Mouse (Mus musculus): ENCODE results near the gene Zfp740. TPM values are rescaled to one million over a fixed set of nuclear protein-coding genes. Genes with fewer than 3 reads are reported as not detected.

The Zfp740 gene
- polyA plus RNA-seq, 1 experiment from 2014 or later, result 90.0 TPM

DNA sequence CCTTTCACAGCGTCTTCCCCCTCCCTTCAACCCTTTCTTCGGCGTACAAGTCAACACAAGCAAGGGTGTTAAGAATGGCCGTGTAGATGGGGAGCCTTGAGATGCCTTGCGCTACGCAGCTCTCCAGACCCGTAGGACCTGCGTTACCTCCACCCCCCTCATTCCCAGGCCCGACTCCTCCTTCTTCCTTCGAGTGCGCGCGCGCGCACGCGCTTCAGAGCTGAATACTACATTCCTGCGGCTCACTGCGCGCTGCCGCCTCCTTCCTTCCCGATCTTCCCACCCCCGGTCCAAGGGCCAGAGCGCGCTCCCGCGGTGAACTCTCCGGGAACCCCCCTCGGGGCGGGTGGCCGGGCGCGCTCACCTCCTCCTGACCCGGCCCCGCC lies 43.8 kb downstream of the Zfp740 start:
- ATAC-seq, result peak; percentile 84

DNA sequence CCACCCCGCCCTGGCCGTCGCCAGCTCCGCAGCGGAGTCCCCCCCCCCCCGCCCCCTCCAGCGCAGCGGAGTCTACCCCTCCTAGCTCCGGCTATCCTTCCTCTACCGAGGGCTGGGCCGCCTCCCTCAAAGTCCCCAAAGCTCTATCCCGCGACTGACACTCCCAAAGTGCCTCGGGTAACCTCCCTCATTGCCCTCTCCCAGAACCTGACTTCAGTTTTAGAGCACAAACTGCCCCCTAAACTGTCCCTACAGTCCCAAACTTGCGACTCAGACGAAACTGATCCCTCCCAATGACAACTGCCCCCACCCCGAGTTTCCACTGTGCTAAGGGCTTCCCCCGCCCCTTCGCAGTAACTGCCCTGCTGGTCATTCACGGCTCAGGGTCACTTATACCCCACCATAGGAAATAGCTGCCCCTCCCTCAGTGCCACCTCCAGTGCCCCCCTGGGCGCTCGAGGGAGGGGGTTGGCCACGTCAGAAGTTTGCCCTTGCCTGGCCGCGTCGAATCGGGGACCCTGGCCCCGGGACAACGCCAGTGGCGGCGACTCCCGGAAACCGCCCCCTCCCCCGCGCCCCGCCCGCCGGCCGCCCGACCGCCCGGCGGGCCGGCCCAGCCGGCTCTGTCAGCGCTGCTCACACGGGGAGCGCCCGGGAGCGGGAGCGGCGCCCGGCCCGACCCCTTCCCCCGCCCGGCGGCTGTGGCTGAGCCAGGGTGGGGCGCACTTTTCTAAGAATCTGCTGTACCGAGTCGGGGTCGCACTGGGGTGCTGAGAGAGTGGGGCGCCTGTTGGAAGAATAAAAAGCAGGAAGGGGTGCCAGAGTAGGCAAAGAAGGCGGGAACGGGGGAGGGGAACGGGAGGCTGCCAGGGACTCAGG lies 44.4 kb downstream of the Zfp740 start:
- ATAC-seq, result peak; percentile 37; the same call in 1 of the 2 replicates
- H3K27ac ChIP-seq, result peak overlapping the region; percentile 72
- peak overlapping the region; percentile 97 for H3K4me2 ChIP-seq
- peak overlapping the region; percentile 69 for H3K9ac ChIP-seq
- no peaks in the 10 kb centered on the region for H3K36me3 ChIP-seq (ENCODE audit: poor library complexity, severe bottlenecking)
- WGBS, result under 1% methylated on average over 50 of the region's 65 CpGs
- H3K9me3 ChIP-seq (replicated peaks), result no peaks in the 10 kb centered on the region
- peaks cover 72% of the 10 kb centered on the region for H3K27me3 ChIP-seq
- peaks cover 56% of the 10 kb centered on the region for H3K4me1 ChIP-seq
- peak overlapping the region; percentile 57 for H3K4me3 ChIP-seq

More for the DNA sequence above, 43.8 kb downstream of the Zfp740 start:
- H3K27me3 ChIP-seq, result peaks cover 74% of the 10 kb centered on the region
- peak overlapping the region; percentile 57 for H3K4me3 ChIP-seq
- H3K4me2 ChIP-seq, result peak overlapping the region; percentile 97
- peak overlapping the region; percentile 69 for H3K9ac ChIP-seq
- H3K36me3 ChIP-seq (ENCODE audit: poor library complexity, severe bottlenecking), result no peaks in the 10 kb centered on the region
- no peaks in the 10 kb centered on the region for H3K9me3 ChIP-seq (replicated peaks)
- peak overlapping the region; percentile 72 for H3K27ac ChIP-seq
- under 1% methylated on average over 25 of the region's 35 CpGs for WGBS
- peaks cover 56% of the 10 kb centered on the region for H3K4me1 ChIP-seq

DNA sequence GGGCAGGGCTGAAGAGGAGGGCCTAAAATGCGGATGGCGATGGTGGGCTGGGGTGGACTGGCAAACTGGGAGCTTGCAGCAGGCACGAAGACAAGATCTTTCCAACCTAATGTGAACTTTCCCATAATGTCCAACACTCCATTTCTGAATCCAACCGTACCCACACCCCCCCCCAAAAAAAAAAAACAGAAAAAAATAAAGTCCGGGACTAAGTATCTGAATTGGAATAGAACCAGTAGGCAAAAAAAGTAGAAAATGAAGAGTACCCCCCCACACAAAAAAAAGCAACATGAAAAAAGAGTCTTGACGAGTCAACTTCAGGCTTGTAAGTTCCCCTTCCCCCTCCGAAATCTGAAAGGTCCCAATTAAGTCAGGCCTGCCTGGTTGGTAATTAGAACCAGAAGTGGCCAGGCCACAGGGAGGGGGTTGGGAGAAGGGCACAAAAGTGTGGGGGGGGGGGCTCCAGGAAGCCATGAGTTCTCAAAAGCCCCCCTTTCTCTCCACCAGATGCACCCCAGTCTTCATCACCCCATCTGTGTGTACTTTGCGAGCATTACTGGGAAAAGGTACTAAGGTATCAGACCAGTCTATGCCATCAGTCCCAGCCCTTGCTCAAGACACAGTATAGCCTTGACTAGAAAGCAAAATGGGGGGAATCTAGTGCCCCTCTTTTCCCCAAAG lies 45.2 kb downstream of the Zfp740 start:
- 1% methylated on average over 8 of the region's 8 CpGs for WGBS
- Histone ChIP-seq H3K36me3 (ENCODE audit: poor library complexity, severe bottlenecking) (no peaks in the 10 kb centered on the region), H3K27ac (peak overlapping the region; percentile 22; the same call in 1 of the 2 replicates), H3K9me3 (replicated peaks) (no peaks in the 10 kb centered on the region), H3K4me1 (peaks cover 53% of the 10 kb centered on the region), H3K4me3 (peak overlapping the region; percentile 57), H3K4me2 (peak overlapping the region; percentile 97), H3K9ac (peak overlapping the region; percentile 69), H3K27me3 (peaks cover 65% of the 10 kb centered on the region)
- no peak for ATAC-seq

DNA sequence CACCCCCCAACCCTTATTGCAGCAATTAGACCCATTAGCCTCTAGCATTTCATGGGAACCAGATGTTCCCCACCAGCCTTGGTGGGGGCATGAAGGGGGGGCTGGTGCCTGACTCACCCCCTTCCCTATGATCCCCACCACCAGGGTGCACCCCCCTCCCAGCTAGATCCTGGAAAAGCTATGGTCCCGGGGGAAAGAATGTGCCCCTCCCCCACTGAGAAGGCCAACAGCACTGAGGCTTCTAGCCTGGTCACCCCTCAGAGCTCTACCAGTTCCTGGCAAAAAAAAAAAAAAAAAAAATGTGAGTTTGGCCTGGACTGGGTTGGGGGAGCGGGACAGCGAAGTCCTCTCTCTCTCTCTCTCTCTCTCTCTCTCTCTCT lies 45.8 kb downstream of the Zfp740 start:
- H3K4me1 ChIP-seq, result peaks cover 48% of the 10 kb centered on the region
- H3K4me2 ChIP-seq, result peak overlapping the region; percentile 97; the same call in 1 of the 2 replicates
- no peaks in the 10 kb centered on the region for H3K36me3 ChIP-seq (ENCODE audit: poor library complexity, severe bottlenecking)
- H3K9me3 ChIP-seq (replicated peaks), result no peaks in the 10 kb centered on the region
- ATAC-seq, result no peak
- H3K4me3 ChIP-seq, result no peak overlapping the region
- H3K27me3 ChIP-seq, result peaks cover 60% of the 10 kb centered on the region
- H3K27ac ChIP-seq, result no peak overlapping the region
- WGBS, result 0% methylated on average over 2 of the region's 3 CpGs
- H3K9ac ChIP-seq, result no peak overlapping the region

DNA sequence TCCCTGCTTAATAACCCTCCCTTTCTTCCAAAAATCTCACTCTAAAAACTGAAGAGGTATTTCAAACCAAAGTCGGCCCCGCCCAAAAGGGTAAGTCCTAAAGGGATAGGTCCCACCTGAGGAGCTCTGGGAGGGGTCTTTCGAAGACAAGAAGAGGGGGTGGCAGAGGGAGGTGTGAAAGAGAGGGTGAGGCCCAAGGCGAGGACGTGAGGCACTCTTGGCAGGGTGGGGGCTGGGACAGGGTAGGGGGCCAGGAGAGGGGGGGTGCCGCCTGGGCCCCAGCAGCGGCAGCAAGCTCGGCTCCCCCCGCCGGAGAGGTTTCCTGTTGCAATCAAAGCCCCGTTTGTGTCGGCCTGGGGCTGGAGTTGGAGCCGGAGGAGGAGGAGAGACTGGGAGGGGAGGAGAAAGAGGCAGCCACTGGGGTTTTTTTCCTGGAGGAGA lies 46.2 kb downstream of the Zfp740 start:
- Histone ChIP-seq H3K4me3 (no peak overlapping the region), H3K27me3 (peaks cover 60% of the 10 kb centered on the region), H3K4me2 (peak overlapping the region; percentile 19; the same call in 1 of the 2 replicates), H3K27ac (no peak overlapping the region), H3K9me3 (replicated peaks) (no peaks in the 10 kb centered on the region), H3K36me3 (ENCODE audit: poor library complexity, severe bottlenecking) (no peaks in the 10 kb centered on the region), H3K9ac (no peak overlapping the region), H3K4me1 (peaks cover 48% of the 10 kb centered on the region)
- 2% methylated on average over 13 of the region's 13 CpGs for WGBS
- no peak for ATAC-seq

DNA sequence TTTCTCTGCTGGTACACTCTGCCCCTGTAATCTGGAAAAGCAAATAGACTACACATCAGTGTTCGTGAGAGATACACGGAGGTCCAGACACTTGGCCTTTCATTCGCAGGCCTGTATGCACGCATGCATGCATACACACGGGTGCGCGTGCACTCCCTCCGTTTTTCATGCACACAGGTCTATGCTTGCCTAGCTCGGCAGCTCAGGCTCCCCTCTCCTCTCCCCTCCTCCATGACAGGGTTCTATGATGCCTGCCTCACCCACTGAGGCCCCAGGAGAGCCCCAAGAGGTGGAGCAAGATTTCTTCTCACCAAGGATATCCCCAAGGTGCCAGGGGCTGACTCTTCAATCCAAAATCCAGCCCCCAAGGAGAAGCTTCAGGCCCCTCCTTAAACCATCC lies 46.9 kb downstream of the Zfp740 start:
- Histone ChIP-seq H3K4me1 (peaks cover 44% of the 10 kb centered on the region), H3K27me3 (peaks cover 57% of the 10 kb centered on the region), H3K36me3 (ENCODE audit: poor library complexity, severe bottlenecking) (no peaks in the 10 kb centered on the region), H3K9me3 (replicated peaks) (no peaks in the 10 kb centered on the region), H3K27ac (no peak overlapping the region), H3K9ac (no peak overlapping the region), H3K4me3 (no peak overlapping the region), H3K4me2 (no peak overlapping the region)
- 47% methylated on average over 9 of the region's 9 CpGs for WGBS
- no peak for ATAC-seq

DNA sequence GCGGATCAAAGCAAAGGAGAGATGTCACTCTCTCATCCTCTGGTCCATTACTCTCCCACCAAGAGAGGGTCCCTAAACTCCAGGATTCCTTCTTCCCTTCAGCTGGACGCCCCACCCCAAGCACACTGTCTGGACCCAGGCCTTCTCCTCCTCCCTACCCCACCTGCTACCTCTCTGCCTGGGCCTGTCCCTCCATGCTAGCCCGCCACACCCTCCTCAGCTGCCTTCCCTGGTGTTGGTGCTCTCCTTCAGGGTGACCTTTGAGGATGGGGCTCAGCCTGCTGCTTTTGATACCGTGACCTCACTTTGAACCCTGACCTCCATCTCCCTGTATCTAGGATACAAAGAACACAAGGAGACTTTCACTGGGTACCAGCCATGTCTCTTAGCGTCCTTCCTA lies 47.5 kb downstream of the Zfp740 start:
- ATAC-seq, result no peak
- Histone ChIP-seq H3K27me3 (peaks cover 57% of the 10 kb centered on the region), H3K9me3 (replicated peaks) (no peaks in the 10 kb centered on the region), H3K9ac (no peak overlapping the region), H3K4me2 (no peak overlapping the region), H3K4me3 (no peak overlapping the region), H3K4me1 (peaks cover 41% of the 10 kb centered on the region), H3K36me3 (ENCODE audit: poor library complexity, severe bottlenecking) (no peaks in the 10 kb centered on the region), H3K27ac (no peak overlapping the region)
- WGBS, result 67% methylated on average over 5 of the region's 5 CpGs

DNA sequence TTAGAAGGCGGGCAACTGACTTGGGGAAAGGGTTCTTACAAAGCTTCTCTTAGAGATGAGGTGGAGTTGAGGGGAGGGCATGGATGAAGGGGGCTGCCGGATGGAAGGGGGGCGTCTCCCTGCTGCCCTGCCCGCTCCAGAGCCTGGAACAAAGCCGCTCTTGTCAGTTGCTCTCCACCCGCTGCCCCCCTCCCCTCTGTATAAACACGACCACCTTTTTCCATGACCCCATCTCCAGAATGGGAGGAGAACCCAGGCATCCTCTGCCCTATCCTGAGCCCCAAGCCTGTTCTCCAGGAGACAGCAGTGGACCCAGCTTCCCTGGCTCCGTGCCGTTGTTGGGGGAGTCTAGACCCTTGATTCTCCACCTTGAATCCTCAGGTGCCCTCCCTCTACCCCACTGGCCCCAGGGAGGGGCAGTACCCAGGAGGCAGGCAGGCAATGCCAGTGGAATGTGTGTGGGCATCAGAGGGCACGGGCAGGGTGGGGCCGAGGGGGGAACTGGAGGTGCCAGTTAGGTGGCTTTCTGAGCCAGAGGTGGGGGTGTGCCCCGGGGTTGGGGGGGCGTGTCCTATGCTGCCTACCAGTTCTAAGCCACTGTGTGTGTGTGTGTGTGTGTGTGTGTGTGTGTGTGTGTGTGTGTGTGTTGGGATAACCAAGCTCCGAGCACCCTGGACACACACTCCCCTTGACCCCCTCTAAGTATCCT lies 52.7 kb downstream of the Zfp740 start:
- ATAC-seq, result no peak
- H3K4me3 ChIP-seq, result no peak overlapping the region
- peaks cover 30% of the 10 kb centered on the region for H3K4me1 ChIP-seq
- no peak overlapping the region for H3K4me2 ChIP-seq
- H3K27me3 ChIP-seq, result peaks cover 54% of the 10 kb centered on the region
- 50% methylated on average over 14 of the region's 14 CpGs for WGBS
- no peaks in the 10 kb centered on the region for H3K36me3 ChIP-seq (ENCODE audit: poor library complexity, severe bottlenecking)
- no peaks in the 10 kb centered on the region for H3K9me3 ChIP-seq (replicated peaks)
- no peak overlapping the region for H3K9ac ChIP-seq
- no peak overlapping the region for H3K27ac ChIP-seq

DNA sequence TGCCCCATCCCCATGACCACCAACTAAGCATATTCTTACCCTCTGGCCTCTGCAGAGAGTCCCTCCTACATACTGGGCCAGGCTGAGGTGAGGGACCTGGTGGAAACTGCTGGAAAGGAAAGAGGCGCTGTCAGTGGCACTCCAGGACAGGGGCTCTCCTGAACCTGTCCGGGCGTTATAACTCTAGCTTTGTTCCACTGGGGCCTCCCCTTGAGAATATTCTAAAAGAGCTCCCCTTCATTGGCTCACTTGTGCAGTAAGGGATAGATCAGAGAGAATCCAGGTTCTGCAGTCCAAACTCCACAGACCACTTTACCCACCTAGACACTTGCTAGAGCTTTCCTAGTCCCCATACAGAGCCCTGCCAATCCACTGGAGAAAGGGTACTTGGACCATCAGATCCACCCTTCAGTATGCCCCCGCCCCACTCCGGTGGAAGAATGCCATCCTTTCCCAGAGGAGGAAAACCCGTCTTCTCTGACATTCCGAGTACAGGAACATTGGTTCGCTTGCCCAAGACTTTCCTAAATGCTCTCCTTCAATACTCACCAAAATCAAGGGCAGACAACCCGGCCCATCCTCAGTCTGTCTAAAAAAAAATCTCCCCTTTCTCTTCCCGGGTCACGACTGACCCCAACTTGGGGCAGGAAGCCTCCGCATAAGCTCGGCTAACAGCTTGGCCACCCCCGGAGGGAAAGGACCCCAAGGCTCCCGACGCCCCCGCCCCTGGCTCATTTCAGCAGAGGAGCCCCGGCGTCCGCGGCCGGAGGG lies 53.6 kb downstream of the Zfp740 start:
- H3K27me3 ChIP-seq, result peaks cover 52% of the 10 kb centered on the region
- no peak for ATAC-seq

DNA sequence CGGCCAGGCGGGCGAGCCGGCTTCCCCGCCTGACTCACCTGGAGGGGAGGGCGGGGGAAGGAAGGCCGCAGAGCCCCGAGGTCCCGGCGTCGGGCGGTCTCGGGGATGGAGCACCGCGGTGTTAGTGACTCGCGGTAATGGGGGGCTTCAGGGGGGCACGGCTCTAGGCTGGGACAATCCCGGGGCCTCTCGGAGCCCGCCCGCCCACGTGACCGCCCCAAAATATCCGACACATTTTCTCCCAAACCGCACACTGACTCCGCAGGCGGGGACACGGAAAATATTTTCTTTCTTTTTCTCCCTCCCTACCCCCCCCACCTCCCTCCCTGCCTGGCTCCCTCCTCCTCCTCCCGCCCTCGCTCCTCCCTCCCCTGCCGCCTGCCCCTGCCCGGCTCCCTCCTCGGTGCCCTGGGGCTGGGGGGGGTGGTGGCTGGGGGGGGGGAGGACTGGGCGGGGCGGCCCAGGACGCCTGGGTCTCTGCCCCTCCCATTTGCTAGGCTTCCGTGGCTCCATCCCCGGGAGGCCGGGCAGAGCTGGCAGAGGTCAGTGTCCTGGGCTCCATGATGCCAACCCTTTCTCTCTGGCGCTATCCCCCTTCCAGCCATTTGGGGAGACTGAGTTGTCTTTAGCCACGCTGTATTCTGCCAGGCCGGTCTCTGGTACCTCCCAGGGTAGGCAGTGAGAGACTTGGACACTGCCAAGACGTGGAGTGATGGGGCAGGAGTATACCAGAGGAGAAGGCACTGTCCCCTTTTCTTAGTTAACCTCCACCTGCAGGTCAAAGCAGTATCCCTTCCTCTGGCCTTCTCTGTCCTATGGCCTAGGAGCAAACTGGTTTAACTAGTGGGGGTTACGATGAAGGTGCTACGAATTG lies 54.4 kb downstream of the Zfp740 start, which contains the start of gene Rarg:
Gene Rarg, minus strand, starts transcription at position 316 of the 874 bp plus-strand sequence.
- peaks cover 57% of the 10 kb centered on the region for H3K27me3 ChIP-seq
- no peaks in the 10 kb centered on the region for H3K9me3 ChIP-seq (replicated peaks)
- 0 out of 2 replicates have a peak, but pooled peaks have one; percentile 39 for ATAC-seq
- H3K4me3 ChIP-seq, result peak within 1 kb of the TSS; percentile 52
- peak within 1 kb of the TSS; percentile 93 for H3K4me2 ChIP-seq
- H3K4me1 ChIP-seq, result peaks cover 30% of the 10 kb centered on the region
- under 1% methylated on average over 36 of the region's 46 CpGs for WGBS
- H3K36me3 ChIP-seq (ENCODE audit: poor library complexity, severe bottlenecking), result no peaks in the 10 kb centered on the region
- H3K27ac ChIP-seq, result no peak within 1 kb of the TSS; the same call in 1 of the 2 replicates
- H3K9ac ChIP-seq, result peak within 1 kb of the TSS; percentile 70

More for the DNA sequence above, 53.6 kb downstream of the Zfp740 start:
- Histone ChIP-seq H3K27ac (no peak overlapping the region; the same call in 1 of the 2 replicates), H3K4me3 (peak overlapping the region; percentile 52), H3K4me2 (peak overlapping the region; percentile 93), H3K4me1 (peaks cover 30% of the 10 kb centered on the region), H3K9me3 (replicated peaks) (no peaks in the 10 kb centered on the region), H3K36me3 (ENCODE audit: poor library complexity, severe bottlenecking) (no peaks in the 10 kb centered on the region), H3K9ac (peak overlapping the region; percentile 70)
- 10% methylated on average over 20 of the region's 22 CpGs for WGBS
